Mouse (Mus musculus): ENCODE results near the gene Krcc1. TPM values are rescaled to one million over a fixed set of nuclear protein-coding genes. Genes with fewer than 3 reads are reported as not detected.
"Not testable (repeated sequence)": the region's sequence is repeated elsewhere in the genome, so short reads cannot be mapped to it uniquely, and the experiment has no call there.

Krcc1 gene
- polyA plus RNA-seq, 1 experiment from 2014 or later = 38.5 TPM

DNA sequence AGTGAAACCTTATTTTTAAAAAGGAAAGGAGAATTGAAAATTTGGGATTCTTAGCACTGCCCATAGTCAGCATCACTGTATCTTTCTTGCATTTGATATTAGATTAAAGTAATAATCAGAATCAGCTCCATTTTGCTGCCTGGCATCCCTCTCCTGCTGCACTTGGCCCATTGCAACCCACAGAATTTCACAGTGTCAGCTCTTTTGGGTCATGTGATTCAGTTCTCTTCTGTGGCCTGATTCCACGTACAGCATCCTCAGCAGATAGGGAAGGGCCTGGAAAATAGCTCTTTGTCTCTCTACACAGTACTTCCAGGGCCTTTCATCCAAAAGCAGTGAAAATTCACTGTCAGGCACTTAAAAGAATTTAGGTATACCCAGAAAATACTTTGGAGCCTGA, 14.1 kb upstream of the Krcc1 start:
- no peaks in the 10 kb centered on the region for H3K4me1 ChIP-seq (replicated peaks; ENCODE audit: control insufficient read depth, insufficient read depth, low read length)
- H3K4me3 ChIP-seq (ENCODE audit: low read depth, low read length) = no peak overlapping the region
- DNase-seq (ENCODE audit: low spot score) (no peak), ATAC-seq (ENCODE audit: low FRiP score) (no peak)
- no peaks in the 10 kb centered on the region for H3K36me3 ChIP-seq (ENCODE audit: control insufficient read depth, insufficient read depth, low read length)
- no peak overlapping the region for H3K27ac ChIP-seq (ENCODE audit: low read depth, low read length)
- no peak overlapping the region for H3K9ac ChIP-seq (ENCODE audit: low read depth, low read length)
- WGBS = 53% methylated on average over 1 of the region's 1 CpGs
- H3K4me2 ChIP-seq (replicated peaks; ENCODE audit: low read depth, low read length) = no peak overlapping the region
- H3K9me3 ChIP-seq (ENCODE audit: control insufficient read depth, low read length) = no peaks in the 10 kb centered on the region
- H3K27me3 ChIP-seq (ENCODE audit: control insufficient read depth, insufficient read depth, low read length) = no peaks in the 10 kb centered on the region

GRCm38 (mm10) chr6:71258562-71258961, 12.9 kb upstream of the Krcc1 start:
- no peak for ATAC-seq (ENCODE audit: low FRiP score)
- Histone ChIP-seq H3K36me3 (ENCODE audit: control insufficient read depth, insufficient read depth, low read length) (no peaks in the 10 kb centered on the region), H3K4me1 (replicated peaks; ENCODE audit: control insufficient read depth, insufficient read depth, low read length) (no peaks in the 10 kb centered on the region), H3K27ac (ENCODE audit: low read depth, low read length) (no peak overlapping the region), H3K27me3 (ENCODE audit: control insufficient read depth, insufficient read depth, low read length) (no peaks in the 10 kb centered on the region), H3K4me2 (replicated peaks; ENCODE audit: low read depth, low read length) (no peak overlapping the region), H3K4me3 (ENCODE audit: low read depth, low read length) (no peak overlapping the region), H3K9me3 (ENCODE audit: control insufficient read depth, low read length) (no peaks in the 10 kb centered on the region), H3K9ac (ENCODE audit: low read depth, low read length) (no peak overlapping the region)
- 80% methylated on average over 2 of the region's 2 CpGs for WGBS
- DNase-seq (ENCODE audit: low spot score) = no peak

DNA sequence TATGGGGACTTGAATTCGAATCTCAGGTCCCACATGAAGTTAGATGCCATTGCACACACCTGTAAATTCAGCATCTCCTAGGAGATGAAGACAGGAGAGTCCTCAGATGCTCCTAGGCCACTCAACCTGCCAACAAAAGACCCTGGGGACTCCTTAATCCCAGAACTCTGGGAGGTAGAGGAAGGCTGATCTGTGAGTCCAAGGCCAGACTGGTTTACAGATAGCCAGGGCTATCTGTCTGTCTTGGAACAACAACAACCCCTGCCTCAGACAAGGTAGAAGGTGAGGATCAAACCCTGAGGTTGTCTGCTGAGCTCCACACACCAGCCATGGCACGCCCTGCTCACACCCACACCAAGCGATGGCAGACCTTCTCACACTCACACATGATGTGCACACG, 12.3 kb upstream of the Krcc1 start:
- H3K27ac ChIP-seq (ENCODE audit: low read depth, low read length) = no peak overlapping the region
- DNase-seq (ENCODE audit: low spot score) (no peak), ATAC-seq (ENCODE audit: low FRiP score) (no peak)
- 82% methylated on average over 4 of the region's 4 CpGs for WGBS
- no peaks in the 10 kb centered on the region for H3K27me3 ChIP-seq (ENCODE audit: control insufficient read depth, insufficient read depth, low read length)
- no peak overlapping the region for H3K4me2 ChIP-seq (replicated peaks; ENCODE audit: low read depth, low read length)
- no peak overlapping the region for H3K4me3 ChIP-seq (ENCODE audit: low read depth, low read length)
- H3K9me3 ChIP-seq (ENCODE audit: control insufficient read depth, low read length) = no peaks in the 10 kb centered on the region
- H3K9ac ChIP-seq (ENCODE audit: low read depth, low read length) = no peak overlapping the region
- no peaks in the 10 kb centered on the region for H3K4me1 ChIP-seq (replicated peaks; ENCODE audit: control insufficient read depth, insufficient read depth, low read length)
- no peaks in the 10 kb centered on the region for H3K36me3 ChIP-seq (ENCODE audit: control insufficient read depth, insufficient read depth, low read length)

- Histone ChIP-seq H3K9me3 (ENCODE audit: control insufficient read depth, low read length) (no peaks in the 10 kb centered on the region), H3K4me1 (replicated peaks; ENCODE audit: control insufficient read depth, insufficient read depth, low read length) (no peaks in the 10 kb centered on the region), H3K9ac (ENCODE audit: low read depth, low read length) (no peak overlapping the region), H3K27me3 (ENCODE audit: control insufficient read depth, insufficient read depth, low read length) (no peaks in the 10 kb centered on the region), H3K4me3 (ENCODE audit: low read depth, low read length) (no peak overlapping the region), H3K36me3 (ENCODE audit: control insufficient read depth, insufficient read depth, low read length) (no peaks in the 10 kb centered on the region), H3K4me2 (replicated peaks; ENCODE audit: low read depth, low read length) (no peak overlapping the region), H3K27ac (ENCODE audit: low read depth, low read length) (no peak overlapping the region)
- 64% methylated on average over 6 of the region's 6 CpGs for WGBS
- no peak for ATAC-seq (ENCODE audit: low FRiP score)
- DNase-seq (ENCODE audit: low spot score) = no peak
These were observed 11.3 kb upstream of the Krcc1 start for GRCm38 (mm10) chr6:71260051-71260640.

- H3K4me1 ChIP-seq (replicated peaks; ENCODE audit: control insufficient read depth, insufficient read depth, low read length) = no peaks in the 10 kb centered on the region
- H3K9ac ChIP-seq (ENCODE audit: low read depth, low read length) = no peak overlapping the region
- 92% methylated on average over 3 of the region's 3 CpGs for WGBS
- H3K4me2 ChIP-seq (replicated peaks; ENCODE audit: low read depth, low read length) = no peak overlapping the region
- no peak overlapping the region for H3K4me3 ChIP-seq (ENCODE audit: low read depth, low read length)
- no peak for DNase-seq (ENCODE audit: low spot score)
- H3K9me3 ChIP-seq (ENCODE audit: control insufficient read depth, low read length) = no peaks in the 10 kb centered on the region
- H3K27ac ChIP-seq (ENCODE audit: low read depth, low read length) = no peak overlapping the region
- H3K27me3 ChIP-seq (ENCODE audit: control insufficient read depth, insufficient read depth, low read length) = no peaks in the 10 kb centered on the region
- no peak for ATAC-seq (ENCODE audit: low FRiP score)
- no peaks in the 10 kb centered on the region for H3K36me3 ChIP-seq (ENCODE audit: control insufficient read depth, insufficient read depth, low read length)
These were observed 10.4 kb upstream of the Krcc1 start for GRCm38 (mm10) chr6:71261060-71261459.

GRCm38 (mm10) chr6:71262142-71262833, 9.2 kb upstream of the Krcc1 start:
- DNase-seq (ENCODE audit: low spot score) (no peak), ATAC-seq (ENCODE audit: low FRiP score) (no peak)
- Histone ChIP-seq H3K36me3 (ENCODE audit: control insufficient read depth, insufficient read depth, low read length) (no peaks in the 10 kb centered on the region), H3K27ac (ENCODE audit: low read depth, low read length) (no peak overlapping the region), H3K9ac (ENCODE audit: low read depth, low read length) (no peak overlapping the region), H3K4me1 (replicated peaks; ENCODE audit: control insufficient read depth, insufficient read depth, low read length) (no peaks in the 10 kb centered on the region), H3K9me3 (ENCODE audit: control insufficient read depth, low read length) (no peaks in the 10 kb centered on the region), H3K27me3 (ENCODE audit: control insufficient read depth, insufficient read depth, low read length) (no peaks in the 10 kb centered on the region), H3K4me3 (ENCODE audit: low read depth, low read length) (no peak overlapping the region), H3K4me2 (replicated peaks; ENCODE audit: low read depth, low read length) (no peak overlapping the region)
- WGBS = 78% methylated on average over 8 of the region's 8 CpGs

DNA sequence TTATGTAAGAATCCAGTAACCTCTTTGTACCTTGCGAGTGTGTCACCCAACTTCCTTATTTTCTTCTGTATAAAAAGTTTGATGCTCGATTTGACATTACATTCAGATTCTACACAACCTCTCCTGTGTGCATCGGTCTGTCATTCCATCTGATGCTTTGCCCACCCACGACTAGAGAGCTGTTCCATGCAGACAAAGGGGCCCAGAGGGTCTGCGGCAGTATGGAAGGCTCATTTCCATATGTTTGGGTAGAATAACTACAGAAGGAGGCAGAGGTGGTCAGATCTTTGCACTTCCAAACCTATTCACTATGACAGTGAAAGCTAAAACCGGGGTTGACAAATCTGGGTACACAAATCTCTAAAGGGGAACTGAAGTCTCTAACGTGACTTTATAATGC, 3.9 kb upstream of the Krcc1 start:
- H3K4me1 ChIP-seq (replicated peaks; ENCODE audit: control insufficient read depth, insufficient read depth, low read length); H3K9me3 ChIP-seq (ENCODE audit: control insufficient read depth, low read length); H3K9ac ChIP-seq (ENCODE audit: low read depth, low read length); DNase-seq (ENCODE audit: low spot score); ATAC-seq (ENCODE audit: low FRiP score); H3K36me3 ChIP-seq (ENCODE audit: control insufficient read depth, insufficient read depth, low read length); H3K4me2 ChIP-seq (replicated peaks; ENCODE audit: low read depth, low read length); H3K27me3 ChIP-seq (ENCODE audit: control insufficient read depth, insufficient read depth, low read length); H3K27ac ChIP-seq (ENCODE audit: low read depth, low read length); H3K4me3 ChIP-seq (ENCODE audit: low read depth, low read length): not testable (repeated sequence)
- 85% methylated on average over 7 of the region's 7 CpGs for WGBS

DNA sequence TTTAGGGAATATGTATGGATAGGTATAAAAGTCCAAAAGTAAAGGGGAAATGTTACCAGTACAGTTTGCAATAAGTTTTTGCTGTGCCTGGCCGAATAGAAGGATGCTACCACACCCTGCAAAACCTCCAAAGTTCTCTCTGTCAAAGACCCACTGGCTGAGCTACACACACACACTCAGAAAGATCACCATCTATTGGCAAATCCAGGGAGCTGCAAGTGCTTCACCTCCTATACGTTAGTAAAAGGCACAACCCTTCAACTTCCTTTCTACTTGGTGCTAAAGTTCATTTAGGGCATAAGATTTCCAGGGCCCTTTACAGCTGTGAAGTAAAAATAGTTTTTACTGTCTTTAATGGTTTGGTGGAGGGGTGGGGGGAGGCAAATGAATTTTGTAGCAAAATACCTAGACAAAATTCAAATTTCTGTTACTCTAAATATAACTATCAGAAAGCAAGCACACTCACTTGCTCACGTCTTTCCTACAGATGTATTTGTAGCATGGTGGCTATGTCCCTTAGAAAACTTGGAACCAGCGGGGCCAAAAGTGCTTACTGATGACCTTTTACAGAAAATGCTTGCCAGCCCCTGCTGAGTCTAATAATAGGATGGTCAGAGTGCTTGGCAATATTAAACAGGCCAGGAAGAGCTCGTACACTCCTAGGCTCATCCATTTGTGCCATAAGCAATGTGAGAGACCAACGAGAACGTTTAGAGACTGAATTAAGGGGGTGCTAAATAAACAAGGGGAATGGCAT, 2.4 kb upstream of the Krcc1 start:
- Histone ChIP-seq H3K27ac (ENCODE audit: low read depth, low read length) (no peak overlapping the region), H3K9ac (ENCODE audit: low read depth, low read length) (no peak overlapping the region), H3K4me2 (replicated peaks; ENCODE audit: low read depth, low read length) (no peak overlapping the region), H3K36me3 (ENCODE audit: control insufficient read depth, insufficient read depth, low read length) (no peaks in the 10 kb centered on the region), H3K4me3 (ENCODE audit: low read depth, low read length) (no peak overlapping the region), H3K27me3 (ENCODE audit: control insufficient read depth, insufficient read depth, low read length) (no peaks in the 10 kb centered on the region), H3K9me3 (ENCODE audit: control insufficient read depth, low read length) (no peaks in the 10 kb centered on the region), H3K4me1 (replicated peaks; ENCODE audit: control insufficient read depth, insufficient read depth, low read length) (no peaks in the 10 kb centered on the region)
- 69% methylated on average over 7 of the region's 7 CpGs for WGBS
- ATAC-seq (ENCODE audit: low FRiP score) (no peak), DNase-seq (ENCODE audit: low spot score) (peak; percentile 12)

DNA sequence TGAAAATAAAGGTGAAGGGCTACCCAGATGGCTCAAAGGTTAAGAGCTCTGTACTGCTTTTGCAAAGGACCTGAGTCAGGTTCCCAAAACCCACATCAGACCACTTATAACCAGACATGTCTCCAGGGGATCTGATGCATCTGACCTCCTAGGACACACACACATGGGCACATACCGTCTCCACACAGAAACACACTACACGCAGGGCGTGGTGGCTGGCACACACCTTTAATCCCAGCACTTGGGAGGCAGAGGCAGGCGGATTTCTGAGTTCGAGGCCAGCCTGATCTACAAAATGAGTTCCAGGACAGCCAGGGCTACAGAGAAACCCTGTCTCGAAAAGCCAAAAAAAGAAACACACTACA, 1.8 kb upstream of the Krcc1 start:
- not testable (repeated sequence) for H3K9me3 ChIP-seq (ENCODE audit: control insufficient read depth, low read length); DNase-seq (ENCODE audit: low spot score); H3K4me3 ChIP-seq (ENCODE audit: low read depth, low read length); H3K4me2 ChIP-seq (replicated peaks; ENCODE audit: low read depth, low read length); H3K27me3 ChIP-seq (ENCODE audit: control insufficient read depth, insufficient read depth, low read length); H3K27ac ChIP-seq (ENCODE audit: low read depth, low read length); H3K9ac ChIP-seq (ENCODE audit: low read depth, low read length); ATAC-seq (ENCODE audit: low FRiP score); H3K4me1 ChIP-seq (replicated peaks; ENCODE audit: control insufficient read depth, insufficient read depth, low read length); H3K36me3 ChIP-seq (ENCODE audit: control insufficient read depth, insufficient read depth, low read length)
- WGBS = 95% methylated on average over 6 of the region's 6 CpGs

Data from hindbrain, embryonic 11.5 days (tissue).